Mouse (Mus musculus): ENCODE data around the gene Serpinh1.

DNA sequence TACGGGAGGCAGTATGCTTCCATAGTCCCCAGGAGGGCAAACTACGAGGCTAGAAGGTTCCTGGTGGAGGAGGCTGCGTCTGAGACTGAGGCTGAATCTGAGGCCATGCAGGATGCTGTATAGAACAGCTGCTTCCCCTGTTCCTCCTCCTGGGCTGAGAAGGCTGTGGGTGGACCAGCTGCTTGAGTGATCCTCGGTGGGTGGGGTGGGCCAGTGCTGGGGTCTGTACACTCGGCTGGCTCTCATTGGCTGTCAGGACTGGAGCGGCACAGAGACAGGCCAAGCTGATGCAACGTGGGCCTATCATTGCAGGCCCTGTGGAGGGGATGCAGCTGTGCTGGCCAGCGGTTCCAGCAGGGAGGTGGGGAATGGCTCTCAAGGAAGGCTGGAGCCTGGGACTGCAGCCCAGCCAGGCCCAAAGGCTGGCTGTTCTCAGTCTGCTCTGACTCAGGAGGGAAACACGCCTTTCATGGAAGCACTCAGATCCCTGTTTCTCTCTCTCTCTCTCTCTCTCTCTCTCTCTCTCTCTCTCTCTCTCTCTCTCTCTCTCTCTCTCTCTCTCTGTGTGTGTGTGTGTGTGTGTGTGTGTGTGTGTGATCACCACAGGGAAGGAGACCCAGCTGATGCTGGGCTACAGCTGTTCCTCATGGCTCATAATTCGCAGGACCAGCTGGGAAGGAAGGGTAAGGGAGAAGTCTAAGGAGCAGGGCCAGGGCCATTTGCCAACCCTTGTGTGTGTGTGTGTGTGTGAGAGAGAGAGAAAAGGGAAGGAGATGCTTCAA is 7.2 kb upstream of the Serpinh1 start:
- TF ChIP-seq CTCF (IDR thresholded peaks at IDR 0.05; ENCODE audit: low read depth) (no peak), EP300 (IDR thresholded peaks at IDR 0.05; ENCODE audit: low read depth) (no peak)
